Mouse (Mus musculus) stomach, embryonic 14.5 days (tissue): Measurements from ENCODE around the gene Scarb2. TPM values are rescaled to one million over a fixed set of nuclear protein-coding genes. Genes with fewer than 3 reads are reported as not detected.

Experiments used
- ATAC-seq: fragments of 200-750 bp; cut with Nextera tagmentation; 2 replicates; pipeline ENCODE4 v1.8.0; 2017; ENCODE audit warnings: low read depth, moderate TSS enrichment; ENCODE audit not compliant: insufficient number of reproducible peaks, insufficient read depth, low FRiP score
- H3K27ac ChIP-seq: fragments of 300-500 bp; sonication (generic); 2 replicates; pipeline ENCODE4 v1.5.1; 2014; ENCODE audit warnings: mild to moderate bottlenecking, low read length, moderate library complexity, mixed read lengths
- H3K27me3 ChIP-seq: fragments of 300-500 bp; sonication (generic); 2 replicates; pipeline ENCODE4 v1.6.1; 2014; ENCODE audit warnings: low read length, control low read depth, mixed read lengths; ENCODE audit not compliant: control insufficient read depth, insufficient read depth
- H3K36me3 ChIP-seq: fragments of 300-500 bp; sonication (generic); 2 replicates; pipeline ENCODE4 v1.6.1; 2014; ENCODE audit warnings: mild to moderate bottlenecking, control low read depth, low read length, moderate library complexity, mixed read lengths; ENCODE audit not compliant: control insufficient read depth, insufficient read depth
- H3K4me1 ChIP-seq: fragments of 300-500 bp; sonication (generic); 2 replicates; pipeline ENCODE4 v1.6.1; 2014; ENCODE audit warnings: low read length, control low read depth, mixed read lengths; ENCODE audit not compliant: control insufficient read depth, insufficient read depth
- H3K4me2 ChIP-seq: fragments of 300-500 bp; sonication (generic); replicated peaks from 2 replicates; pipeline ENCODE4 v1.6.1; 2014; ENCODE audit warnings: low read depth, low read length, control low read depth
- H3K4me3 ChIP-seq: fragments of 300-500 bp; sonication (generic); 2 replicates; pipeline ENCODE4 v1.5.1; 2014; ENCODE audit warnings: low read depth, low read length, control low read depth
- H3K9ac ChIP-seq: fragments of 300-500 bp; sonication (generic); replicated peaks from 2 replicates; pipeline ENCODE4 v1.6.1; 2014; ENCODE audit warnings: low read depth, mild to moderate bottlenecking, control low read depth, low read length, moderate library complexity, mixed read lengths
- H3K9me3 ChIP-seq: fragments of 300-500 bp; sonication (generic); 2 replicates; pipeline ENCODE4 v1.6.1; 2016; ENCODE audit warnings: low read depth, low read length, control low read depth; ENCODE audit not compliant: control insufficient read depth
- WGBS: fragments of 180-500 bp; shearing (Covaris S2); extraction: QIAGEN DNeasy Blood & Tissue Kit; methylation state at CpG from one replicate; pipeline ENCODE4 v1.1.7; 2014; 5-methylcytosine and 5-hydroxymethylcytosine counted together
- polyA plus RNA-seq: library from polyadenylated mRNA; unstranded; fragments of >200 nt; fragmentation: Nextera tagmentation; extraction: Ambion mirVana; gene quantifications from 2 replicates; pipeline ENCODE4 v1.2.1, GENCODE M21; 2014

Scarb2 gene
- polyA plus RNA-seq, 1 experiment from 2014 or later: 13.0 TPM

DNA sequence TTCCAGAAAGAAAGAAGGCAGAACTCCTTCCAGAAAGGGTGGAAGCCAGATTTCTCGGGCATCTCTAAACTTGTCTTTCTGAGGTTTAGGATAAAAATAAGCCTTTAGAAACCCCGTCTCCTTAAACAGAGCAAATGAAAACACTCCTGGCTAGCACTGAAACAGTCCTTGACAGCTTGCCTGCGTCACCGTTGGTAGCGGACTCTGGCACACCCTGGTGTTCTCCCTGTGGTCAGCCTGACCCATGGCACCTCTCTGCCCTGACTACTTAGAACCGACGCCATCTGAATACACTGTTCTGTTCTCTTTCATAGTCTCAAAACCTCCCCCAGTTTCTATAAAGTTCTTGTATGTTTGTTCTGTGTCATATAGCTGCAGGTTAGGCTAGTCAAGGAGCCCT is 17.7 kb downstream of the Scarb2 start:
- H3K9me3 ChIP-seq: no peaks in the 10 kb centered on the region
- peak overlapping the region; percentile 77 for H3K27ac ChIP-seq
- H3K9ac ChIP-seq: no peak overlapping the region
- H3K4me3 ChIP-seq: no peak overlapping the region
- no peak overlapping the region for H3K4me2 ChIP-seq
- peaks cover 5% of the 10 kb centered on the region; the same call in 1 of the 2 replicates for H3K36me3 ChIP-seq
- peak; percentile 75 for ATAC-seq
- WGBS: 37% methylated on average over 7 of the region's 7 CpGs
- peaks cover 28% of the 10 kb centered on the region for H3K4me1 ChIP-seq
- H3K27me3 ChIP-seq: no peaks in the 10 kb centered on the region

DNA sequence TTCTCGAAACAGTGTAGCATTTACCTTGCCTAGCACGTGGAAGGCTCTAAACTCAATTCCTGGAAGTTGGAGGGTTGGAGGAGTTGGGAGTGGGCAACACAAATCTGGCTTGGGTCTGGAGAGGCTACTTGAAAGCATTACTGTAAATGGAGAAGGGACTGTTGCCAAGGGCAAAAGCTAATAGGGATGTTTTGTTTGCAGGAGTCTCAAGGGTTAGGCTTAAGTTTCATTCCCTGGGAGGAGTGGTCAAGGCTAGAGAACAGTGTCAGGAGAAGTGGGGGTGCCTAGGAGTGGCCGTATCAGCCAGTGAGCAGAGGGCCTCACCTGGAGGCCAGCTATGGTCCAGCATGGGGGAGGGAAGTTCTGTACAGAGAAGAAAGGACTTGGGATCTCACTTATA is 18.2 kb downstream of the Scarb2 start:
- H3K27ac ChIP-seq: peak overlapping the region; percentile 77
- no peaks in the 10 kb centered on the region for H3K9me3 ChIP-seq
- peaks cover 24% of the 10 kb centered on the region for H3K4me1 ChIP-seq

DNA sequence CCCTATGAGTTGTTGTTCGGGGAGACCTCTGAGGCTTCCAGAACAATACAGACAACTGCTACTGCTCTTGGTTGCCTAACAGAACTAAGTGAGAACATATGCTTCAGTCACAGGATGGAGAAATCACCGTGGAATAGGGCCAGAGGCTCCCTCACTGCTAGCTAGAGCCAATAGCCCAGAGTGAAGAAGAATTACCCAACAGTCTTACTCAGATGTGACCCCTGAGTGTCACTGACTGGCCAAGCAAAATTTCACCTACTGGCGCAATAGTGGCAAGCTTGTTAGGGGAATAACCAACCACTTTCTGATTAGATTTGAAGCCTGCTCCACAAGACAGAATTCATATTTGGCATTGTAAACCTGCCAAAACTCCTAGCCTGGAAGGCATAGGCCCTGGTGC is 19.9 kb downstream of the Scarb2 start:
- H3K9ac ChIP-seq: no peak overlapping the region
- WGBS: 94% methylated on average over 3 of the region's 3 CpGs
- ATAC-seq: no peak
- H3K27me3 ChIP-seq: no peaks in the 10 kb centered on the region
- H3K4me1 ChIP-seq: peaks cover 18% of the 10 kb centered on the region
- no peak overlapping the region for H3K4me2 ChIP-seq
- H3K27ac ChIP-seq: no peak overlapping the region
- H3K36me3 ChIP-seq: peaks cover 8% of the 10 kb centered on the region; the same call in 1 of the 2 replicates
- no peaks in the 10 kb centered on the region for H3K9me3 ChIP-seq
- H3K4me3 ChIP-seq: no peak overlapping the region

More for the DNA sequence above, 18.2 kb downstream of the Scarb2 start:
- WGBS: 52% methylated on average over 3 of the region's 3 CpGs
- H3K9ac ChIP-seq: no peak overlapping the region
- ATAC-seq: peak; percentile 56; the same call in 1 of the 2 replicates
- no peaks in the 10 kb centered on the region for H3K27me3 ChIP-seq
- no peak overlapping the region for H3K4me2 ChIP-seq
- H3K4me3 ChIP-seq: no peak overlapping the region
- peaks cover 8% of the 10 kb centered on the region; the same call in 1 of the 2 replicates for H3K36me3 ChIP-seq

DNA sequence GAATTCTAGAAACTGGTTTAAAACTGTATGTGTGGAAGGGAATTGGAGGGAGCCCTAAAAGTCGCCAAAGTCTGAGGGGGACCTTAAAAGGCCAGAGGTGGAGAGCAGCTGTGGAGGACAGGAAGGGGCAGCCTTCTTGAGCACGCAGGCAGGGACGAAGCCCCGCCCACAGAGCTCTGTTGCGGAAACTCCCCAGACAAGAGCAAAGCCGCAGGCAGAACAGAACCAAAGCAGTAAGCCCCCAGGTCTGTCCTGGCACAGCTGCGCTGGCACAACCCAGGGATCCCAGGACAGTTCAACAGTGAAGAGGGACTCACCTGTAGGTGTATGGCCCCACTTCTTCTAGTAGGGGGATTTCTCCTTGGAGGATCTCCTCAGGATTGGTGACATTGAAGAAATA is 21.8 kb downstream of the Scarb2 start:
- WGBS: 71% methylated on average over 7 of the region's 7 CpGs
- Histone ChIP-seq H3K36me3 (peaks cover 8% of the 10 kb centered on the region; the same call in 1 of the 2 replicates), H3K27me3 (no peaks in the 10 kb centered on the region), H3K9ac (no peak overlapping the region), H3K9me3 (no peaks in the 10 kb centered on the region), H3K27ac (no peak overlapping the region), H3K4me2 (no peak overlapping the region), H3K4me1 (peaks cover 15% of the 10 kb centered on the region), H3K4me3 (no peak overlapping the region)
- ATAC-seq: no peak

DNA sequence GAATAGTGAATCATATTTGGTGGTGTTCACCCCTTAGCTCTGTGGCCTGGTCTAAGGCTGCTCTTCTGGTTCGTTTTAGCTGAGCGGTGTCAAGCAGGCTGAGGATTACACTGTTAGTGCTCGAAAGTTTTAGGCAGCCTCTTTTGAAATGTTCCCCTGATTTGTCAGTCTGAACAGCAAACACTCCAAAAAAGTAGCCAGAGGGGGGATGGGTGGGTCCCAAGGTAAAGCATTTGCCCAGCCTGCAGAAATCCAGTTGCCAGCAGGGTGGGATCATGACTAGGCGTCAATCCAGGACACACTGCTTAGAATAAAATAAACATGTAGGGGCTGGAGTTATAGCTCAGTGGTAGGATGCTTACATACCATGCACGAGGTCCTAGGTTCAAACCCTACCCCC is 33.8 kb downstream of the Scarb2 start:
- WGBS: 34% methylated on average over 5 of the region's 5 CpGs
- Histone ChIP-seq H3K27me3 (no peaks in the 10 kb centered on the region), H3K9ac (no peak overlapping the region), H3K4me1 (peaks cover 4% of the 10 kb centered on the region; the same call in 1 of the 2 replicates), H3K9me3 (no peaks in the 10 kb centered on the region), H3K4me3 (no peak overlapping the region), H3K4me2 (no peak overlapping the region), H3K27ac (no peak overlapping the region), H3K36me3 (no peaks in the 10 kb centered on the region)
- no peak for ATAC-seq

DNA sequence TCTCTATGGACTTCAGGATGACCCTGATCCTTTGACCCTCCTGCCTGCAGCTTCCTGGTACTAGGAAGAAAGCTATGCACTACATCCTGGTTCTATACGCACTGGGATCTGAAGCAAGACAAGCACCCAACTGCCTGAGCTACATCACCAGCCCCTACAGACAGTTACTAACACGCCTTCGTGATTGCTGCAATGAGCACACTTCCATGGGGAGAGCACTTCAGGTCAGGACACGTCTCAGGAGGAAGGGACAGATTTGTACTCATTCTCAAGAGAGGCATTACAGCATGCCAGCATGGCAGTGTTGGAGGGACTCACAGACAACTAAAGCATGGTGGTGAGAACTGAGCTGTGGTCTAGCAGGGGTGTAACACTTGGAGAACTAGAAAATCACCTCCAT is 35.1 kb downstream of the Scarb2 start:
- no peak overlapping the region for H3K4me3 ChIP-seq
- no peaks in the 10 kb centered on the region for H3K9me3 ChIP-seq
- peaks cover 11% of the 10 kb centered on the region; the same call in 1 of the 2 replicates for H3K4me1 ChIP-seq
- H3K36me3 ChIP-seq: no peaks in the 10 kb centered on the region
- WGBS: 84% methylated on average over 4 of the region's 4 CpGs
- no peak overlapping the region for H3K9ac ChIP-seq
- H3K4me2 ChIP-seq: no peak overlapping the region
- ATAC-seq: no peak
- no peak overlapping the region for H3K27ac ChIP-seq
- no peaks in the 10 kb centered on the region for H3K27me3 ChIP-seq

DNA sequence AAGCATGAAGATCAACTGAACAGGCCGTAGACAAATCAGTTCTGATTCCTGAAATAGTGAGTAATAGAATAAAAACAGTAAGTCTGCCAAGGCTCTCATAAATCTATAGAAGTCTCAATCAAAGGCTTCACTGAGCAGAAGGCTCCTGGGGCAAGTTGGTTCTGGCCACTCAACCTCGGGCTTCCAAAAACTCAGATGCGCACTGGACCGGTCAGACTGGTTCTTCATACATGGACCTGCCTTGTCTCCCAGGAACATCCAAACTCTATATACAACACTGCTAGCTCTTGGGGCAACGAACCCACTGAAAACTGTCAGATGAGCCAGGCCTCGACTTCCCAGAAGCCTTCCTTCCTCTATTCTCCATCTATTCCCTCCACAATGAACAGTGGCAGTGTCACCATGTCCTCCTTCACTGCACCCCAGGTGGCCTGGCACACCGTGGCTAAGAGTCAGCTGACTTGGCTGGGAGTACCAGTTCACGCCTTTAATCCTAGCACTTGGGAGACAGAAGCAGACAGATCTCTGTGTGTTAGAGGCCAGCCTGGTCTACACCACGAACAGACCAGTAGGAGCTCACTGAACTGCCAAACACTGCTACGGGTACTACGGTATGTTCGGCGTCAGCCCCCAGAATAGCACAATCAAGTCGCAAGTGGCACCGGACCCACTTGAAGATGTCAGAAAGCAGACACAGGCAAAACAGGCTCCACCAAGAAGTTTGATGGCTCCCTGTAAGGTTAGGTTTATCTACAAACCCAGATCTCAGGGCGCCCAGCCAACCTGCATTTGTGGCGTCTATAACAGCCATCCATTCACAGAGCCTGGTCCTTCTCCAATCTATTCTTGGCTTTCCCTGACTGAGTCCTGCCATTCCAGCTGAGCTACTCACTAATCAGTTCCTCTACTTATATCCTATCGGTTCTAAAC is 37.2 kb downstream of the Scarb2 start:
- Histone ChIP-seq H3K4me3 (no peak overlapping the region), H3K9me3 (no peaks in the 10 kb centered on the region), H3K4me1 (peaks cover 11% of the 10 kb centered on the region; the same call in 1 of the 2 replicates), H3K27ac (no peak overlapping the region), H3K27me3 (no peaks in the 10 kb centered on the region), H3K9ac (no peak overlapping the region), H3K36me3 (no peaks in the 10 kb centered on the region), H3K4me2 (no peak overlapping the region)
- ATAC-seq: no peak
- WGBS: 88% methylated on average over 18 of the region's 18 CpGs

DNA sequence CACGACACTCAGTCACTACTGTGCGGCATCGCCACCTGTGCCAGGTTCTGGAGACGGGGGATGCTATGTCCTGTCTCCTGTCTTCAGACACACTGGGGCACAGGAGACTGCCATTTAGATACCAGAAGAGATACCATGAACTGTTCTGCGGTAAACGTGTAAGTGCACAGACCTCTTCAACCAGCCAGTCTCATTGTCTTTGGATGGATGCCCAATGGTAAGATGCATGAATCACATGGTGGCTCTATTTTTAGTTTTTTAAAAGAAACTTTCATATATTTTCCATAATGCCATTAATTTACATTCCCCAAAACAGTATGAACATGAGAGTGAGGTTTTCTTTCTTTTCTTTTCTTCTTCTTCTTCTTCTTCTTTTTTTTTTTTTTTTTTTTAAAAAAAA is 38.4 kb downstream of the Scarb2 start:
- WGBS: 83% methylated on average over 6 of the region's 6 CpGs

More for the DNA sequence above, 38.4 kb downstream of the Scarb2 start:
- Histone ChIP-seq H3K4me3 (no peak overlapping the region), H3K27me3 (no peaks in the 10 kb centered on the region), H3K27ac (no peak overlapping the region), H3K36me3 (no peaks in the 10 kb centered on the region), H3K4me2 (no peak overlapping the region), H3K4me1 (peaks cover 11% of the 10 kb centered on the region; the same call in 1 of the 2 replicates), H3K9me3 (no peaks in the 10 kb centered on the region), H3K9ac (no peak overlapping the region)
- ATAC-seq: no peak
